Mouse (Mus musculus) bone marrow, adult 2 months (tissue): ENCODE measurements around the gene Cryba2. TPM values are rescaled to one million over a fixed set of nuclear protein-coding genes. Genes with fewer than 3 reads are reported as not detected.

Source experiments
- H3K27ac ChIP-seq: fragments of 200-500 bp; 2 replicates; pipeline ENCODE4 v1.5.1; 2012; ENCODE audit warnings: low read depth, mild to moderate bottlenecking, control low read depth, inconsistent platforms, low read length; ENCODE audit not compliant: control insufficient read depth, poor library complexity, insufficient read depth
- H3K4me1 ChIP-seq: fragments of 200-500 bp; 2 replicates; pipeline ENCODE4 v1.6.1; 2011; ENCODE audit warnings: low read length; ENCODE audit not compliant: control insufficient read depth, insufficient read depth
- H3K4me3 ChIP-seq: fragments of 200-500 bp; replicated peaks from 2 replicates; pipeline ENCODE3; 2011; ENCODE audit warnings: mild to moderate bottlenecking, low read depth, low read length, control low read depth; ENCODE audit not compliant: control insufficient read depth
- CTCF ChIP-seq: fragments of 200-500 bp; IDR thresholded peaks from 2 replicates; pipeline ENCODE4 v1.5.1; 2011; ENCODE audit warnings: low read length, control low read depth; ENCODE audit not compliant: control insufficient read depth, insufficient read depth
- POLR2A ChIP-seq: fragments of 200-500 bp; IDR thresholded peaks from 2 replicates; pipeline ENCODE4 v1.6.1; 2011; ENCODE audit warnings: low read depth, mild to moderate bottlenecking, control low read depth, low read length, borderline replicate concordance; ENCODE audit not compliant: control insufficient read depth
- WGBS: fragments of 180-500 bp; shearing (Covaris S2); methylation state at CpG from one replicate; pipeline ENCODE4 v1.1.7; 2018; 5-methylcytosine and 5-hydroxymethylcytosine counted together
- polyA plus RNA-seq: library from polyadenylated mRNA; stranded (reverse); fragments of >200 nt; gene quantifications from 2 replicates; pipeline ENCODE4 v1.2.4, GENCODE M21; 2011; ENCODE audit warnings: low replicate concordance; ENCODE audit not compliant: missing spikeins, insufficient read depth, insufficient read length

Gene Cryba2
- polyA plus RNA-seq, 1 experiment: not detected

GRCm38 (mm10) chr1:74846341-74846740, 46.6 kb downstream of the Cryba2 start:
- Histone ChIP-seq H3K4me3 (no peak overlapping the region), H3K27ac (no peak overlapping the region), H3K4me1 (no peaks in the 10 kb centered on the region)
- no peak for TF ChIP-seq CTCF
- TF ChIP-seq POLR2A: no peak
- WGBS: 30% methylated on average over 9 of the region's 9 CpGs

- 70% methylated on average over 5 of the region's 5 CpGs for WGBS
- no peak overlapping the region for H3K27ac ChIP-seq
- H3K4me1 ChIP-seq: no peaks in the 10 kb centered on the region
- no peak for TF ChIP-seq CTCF
- no peak for TF ChIP-seq POLR2A
- no peak overlapping the region for H3K4me3 ChIP-seq
Observed at GRCm38 (mm10) chr1:74843090-74843489, 49.9 kb downstream of the Cryba2 start.

Other genes starting within 250 kb of the Cryba2 start
- 12.2 and 28.2 TPM in 2 replicates for gene Ttll4, start 231.4 kb downstream of the Cryba2 start, polyA plus RNA-seq
- 9.2 and 16.4 TPM in 2 replicates for gene Cyp27a1, start 179.6 kb downstream of the Cryba2 start, polyA plus RNA-seq
- gene Prkag3, start 143.9 kb downstream of the Cryba2 start, polyA plus RNA-seq: 0.52 TPM in 1 of 2 replicates, not detected in the other
- gene Wnt6, start 121.3 kb downstream of the Cryba2 start, polyA plus RNA-seq: not detected in 2 replicates
- not detected in 2 replicates for gene Wnt10a, start 101.6 kb downstream of the Cryba2 start, polyA plus RNA-seq
- gene Cdk5r2, start 38.2 kb downstream of the Cryba2 start, polyA plus RNA-seq: not detected in 2 replicates
- gene Fev, start 7.7 kb downstream of the Cryba2 start, polyA plus RNA-seq: not detected in 2 replicates
- not detected in 2 replicates for gene Cfap65, start 42.5 kb upstream of the Cryba2 start, polyA plus RNA-seq
- gene Ihh, start 58.5 kb upstream of the Cryba2 start, polyA plus RNA-seq: 0.82 TPM in 1 of 2 replicates, not detected in the other
- 5.6 and 11.6 TPM in 2 replicates for gene Nhej1, start 232.1 kb upstream of the Cryba2 start, polyA plus RNA-seq
- 1.7 TPM in 1 of 2 replicates, not detected in the other for gene Slc23a3, start 240.7 kb upstream of the Cryba2 start, polyA plus RNA-seq
- gene Cnppd1, start 249.6 kb upstream of the Cryba2 start, polyA plus RNA-seq: 55.3 and 100 TPM in 2 replicates
- 71.5 and 92.9 TPM in 2 replicates for gene Retreg2, start 249.6 kb upstream of the Cryba2 start, polyA plus RNA-seq